Mouse (Mus musculus): ENCODE measurements around the gene Mapk7. TPM values are rescaled to one million over a fixed set of nuclear protein-coding genes. Genes with fewer than 3 reads are reported as not detected.

The Mapk7 gene
- polyA plus RNA-seq, 1 experiment from 2014 or later, result 63.6 TPM

DNA sequence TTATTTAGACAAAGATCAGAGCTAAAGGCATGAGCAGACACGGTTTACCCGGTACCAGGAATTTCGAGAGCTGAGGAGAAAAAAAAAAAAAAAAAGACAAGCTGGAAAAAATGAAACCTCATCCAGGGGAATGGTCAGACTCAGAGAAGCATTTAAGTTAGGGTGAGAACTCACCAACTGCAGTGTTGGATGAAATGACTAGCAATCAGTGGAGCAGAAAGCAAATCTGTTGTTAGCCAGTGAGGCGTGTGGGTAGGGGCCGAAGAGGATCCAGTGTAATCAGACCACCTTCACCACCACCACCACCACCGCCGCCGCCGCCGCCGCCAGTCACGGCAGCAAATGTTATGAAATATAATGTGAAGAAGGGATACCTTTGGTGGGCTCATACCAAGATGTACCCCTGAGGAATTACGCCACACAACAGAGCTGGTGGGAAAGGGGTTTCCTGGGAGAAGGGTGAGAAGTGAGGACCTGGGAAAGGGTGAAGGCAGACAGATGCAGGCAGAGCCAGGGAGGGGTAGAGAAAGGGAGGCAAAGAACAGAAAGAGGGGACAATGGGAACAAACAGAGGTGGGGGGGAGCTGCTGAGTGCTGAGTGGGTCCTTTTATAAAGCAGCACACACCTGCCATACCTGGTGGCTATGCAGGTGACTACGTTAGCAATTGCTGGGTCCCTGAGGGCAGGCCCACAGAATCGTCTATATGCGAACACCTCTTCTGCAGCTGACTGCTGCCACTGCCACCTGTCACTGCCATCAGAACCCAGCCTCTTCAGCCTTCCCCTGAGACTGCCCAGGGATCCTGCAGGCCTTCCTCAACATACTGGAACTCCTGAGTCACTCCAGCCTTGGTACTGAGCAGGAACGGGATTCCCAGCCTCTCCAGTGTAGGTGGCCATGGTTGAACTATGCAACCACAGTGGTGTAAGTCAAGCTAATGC, 16.4 kb downstream of the Mapk7 start:
- WGBS, result 36% methylated on average over 17 of the region's 17 CpGs
- no peak for ATAC-seq (replicated peaks; ENCODE audit: low FRiP score)
- peak overlapping the region; percentile 28 for H3K4me3 ChIP-seq (replicated peaks)
- H3K36me3 ChIP-seq, result no peaks in the 10 kb centered on the region
- H3K27me3 ChIP-seq, result no peaks in the 10 kb centered on the region
- H3K27ac ChIP-seq, result peak overlapping the region; percentile 82
- peak overlapping the region; percentile 60 for H3K4me2 ChIP-seq
- no peak overlapping the region for H3K9ac ChIP-seq
- no peaks in the 10 kb centered on the region for H3K9me3 ChIP-seq (replicated peaks)
- H3K4me1 ChIP-seq, result peaks cover 21% of the 10 kb centered on the region

DNA sequence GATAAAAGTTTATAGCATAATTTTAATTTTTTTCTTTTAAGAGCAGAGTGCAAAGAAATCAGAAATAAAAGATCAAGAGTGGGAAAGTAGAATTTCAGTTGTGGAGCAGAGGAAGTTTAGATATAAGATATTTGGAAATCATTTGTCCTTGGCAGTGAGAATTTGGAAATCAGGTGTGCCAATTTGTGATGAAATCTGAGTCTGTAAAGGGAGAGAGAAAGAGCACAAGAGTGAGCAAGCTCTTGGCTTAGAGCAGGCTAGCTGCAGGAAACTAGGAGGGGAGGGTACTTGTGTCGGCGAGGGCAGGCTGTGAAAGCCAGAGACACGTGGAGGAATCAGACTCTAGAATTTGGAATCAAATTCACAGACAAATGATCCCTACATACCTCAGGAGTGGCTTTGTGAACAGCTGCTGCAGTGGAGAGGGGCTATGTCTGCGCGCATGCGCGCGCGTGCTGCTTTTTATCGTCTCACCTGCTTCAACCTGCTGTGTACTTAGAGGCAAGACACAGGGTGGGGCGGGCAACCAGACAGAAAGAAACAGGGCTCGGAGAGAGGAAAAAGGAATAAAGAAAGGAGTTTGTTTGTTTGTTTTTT, 17.3 kb downstream of the Mapk7 start:
- Histone ChIP-seq H3K27ac (peak overlapping the region; percentile 82), H3K9ac (no peak overlapping the region), H3K9me3 (replicated peaks) (no peaks in the 10 kb centered on the region), H3K36me3 (no peaks in the 10 kb centered on the region), H3K4me3 (replicated peaks) (peak overlapping the region; percentile 28), H3K27me3 (no peaks in the 10 kb centered on the region), H3K4me2 (peak overlapping the region; percentile 60), H3K4me1 (peaks cover 20% of the 10 kb centered on the region)
- ATAC-seq (replicated peaks; ENCODE audit: low FRiP score), result no peak; the same call in 1 of the 2 replicates
- 39% methylated on average over 12 of the region's 12 CpGs for WGBS

DNA sequence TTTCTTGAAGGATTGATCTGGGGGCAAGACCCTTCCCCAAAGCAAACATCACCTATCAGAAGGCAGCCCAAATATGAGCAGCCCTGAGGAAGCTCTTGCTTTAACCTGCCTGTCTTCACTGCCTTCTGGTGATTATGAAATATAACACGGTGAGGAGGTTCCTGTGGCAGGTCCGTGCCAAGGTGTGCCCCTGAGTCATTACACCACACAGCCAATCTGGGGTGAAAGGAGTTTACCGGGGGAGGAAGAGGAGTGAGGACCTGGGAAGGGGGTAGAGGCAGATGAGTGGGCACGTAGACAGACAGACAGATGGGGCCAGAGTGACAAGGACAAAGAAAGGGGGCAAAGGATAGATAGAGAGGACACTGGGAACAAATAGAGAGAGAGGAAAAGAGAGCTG, 20.6 kb downstream of the Mapk7 start:
- Histone ChIP-seq H3K27me3 (no peaks in the 10 kb centered on the region), H3K9me3 (replicated peaks) (no peaks in the 10 kb centered on the region), H3K36me3 (no peaks in the 10 kb centered on the region), H3K27ac (no peak overlapping the region), H3K9ac (no peak overlapping the region), H3K4me1 (peaks cover 17% of the 10 kb centered on the region; the same call in 1 of the 2 replicates), H3K4me2 (no peak overlapping the region), H3K4me3 (replicated peaks) (no peak overlapping the region)
- no peak for ATAC-seq (replicated peaks; ENCODE audit: low FRiP score)
- WGBS, result 50% methylated on average over 4 of the region's 4 CpGs

DNA sequence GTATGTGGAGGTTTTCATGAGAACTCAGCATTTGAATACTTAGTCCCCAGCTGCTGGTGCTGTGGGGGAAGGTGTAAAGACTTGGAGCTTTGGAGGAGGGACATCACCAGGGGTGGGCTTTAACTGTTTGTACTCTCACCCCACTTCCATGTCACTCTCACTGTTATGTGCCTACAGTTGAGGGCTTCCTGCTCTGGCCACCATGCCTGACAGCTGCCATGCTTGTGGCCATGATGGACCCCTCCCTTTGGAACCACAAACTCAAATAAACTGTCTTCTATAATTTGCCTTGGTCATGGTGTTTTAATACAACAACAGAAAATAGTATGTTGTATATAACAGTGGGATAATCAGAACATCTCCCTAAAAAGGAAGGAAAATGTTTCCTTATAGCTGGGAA, 23.3 kb downstream of the Mapk7 start:
- no peaks in the 10 kb centered on the region for H3K9me3 ChIP-seq (replicated peaks)

DNA sequence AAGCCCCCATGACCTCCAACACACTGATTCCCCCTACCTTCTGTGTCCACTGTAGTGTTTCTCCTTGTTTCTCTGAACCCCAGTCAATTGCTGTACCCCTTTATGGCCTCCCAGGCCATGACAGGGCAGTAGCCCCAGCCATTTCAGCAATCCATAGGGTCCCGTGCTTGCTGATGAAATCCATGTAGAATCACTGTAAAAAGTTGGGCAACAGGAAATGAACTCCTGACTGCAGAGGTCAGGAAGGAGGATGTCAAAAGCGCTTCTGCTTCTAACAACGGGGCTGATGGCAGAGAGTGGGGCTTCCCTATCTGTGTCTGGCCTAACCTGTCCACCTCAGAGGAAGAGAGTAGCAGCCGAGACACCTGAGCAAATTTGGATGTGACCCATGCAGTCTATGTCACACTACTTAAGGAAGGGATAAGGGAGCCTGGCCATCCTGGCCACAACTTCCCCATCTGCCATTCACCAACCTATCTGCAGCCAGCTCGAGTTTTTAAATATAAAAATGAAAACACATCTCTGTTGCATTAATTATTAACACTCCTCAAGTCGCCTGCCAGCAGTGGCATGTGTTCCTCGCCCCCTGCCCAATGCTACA, 24.8 kb downstream of the Mapk7 start:
- 69% methylated on average over 7 of the region's 7 CpGs for WGBS
- no peaks in the 10 kb centered on the region for H3K36me3 ChIP-seq
- ATAC-seq (replicated peaks; ENCODE audit: low FRiP score), result no peak
- no peak overlapping the region for H3K27ac ChIP-seq
- H3K9me3 ChIP-seq (replicated peaks), result no peaks in the 10 kb centered on the region
- no peak overlapping the region for H3K4me2 ChIP-seq
- H3K4me3 ChIP-seq (replicated peaks), result no peak overlapping the region
- no peaks in the 10 kb centered on the region for H3K27me3 ChIP-seq
- H3K9ac ChIP-seq, result no peak overlapping the region
- peaks cover 12% of the 10 kb centered on the region; the same call in 1 of the 2 replicates for H3K4me1 ChIP-seq

More for the DNA sequence above, 23.3 kb downstream of the Mapk7 start:
- no peak for ATAC-seq (replicated peaks; ENCODE audit: low FRiP score)
- H3K27ac ChIP-seq, result no peak overlapping the region
- no peaks in the 10 kb centered on the region for H3K27me3 ChIP-seq
- H3K36me3 ChIP-seq, result no peaks in the 10 kb centered on the region
- H3K4me1 ChIP-seq, result 0 out of 2 replicates have a peak, but pooled peaks cover 4% of the 10 kb centered on the region
- no peak overlapping the region for H3K4me3 ChIP-seq (replicated peaks)
- H3K9ac ChIP-seq, result no peak overlapping the region
- no peak overlapping the region for H3K4me2 ChIP-seq

DNA sequence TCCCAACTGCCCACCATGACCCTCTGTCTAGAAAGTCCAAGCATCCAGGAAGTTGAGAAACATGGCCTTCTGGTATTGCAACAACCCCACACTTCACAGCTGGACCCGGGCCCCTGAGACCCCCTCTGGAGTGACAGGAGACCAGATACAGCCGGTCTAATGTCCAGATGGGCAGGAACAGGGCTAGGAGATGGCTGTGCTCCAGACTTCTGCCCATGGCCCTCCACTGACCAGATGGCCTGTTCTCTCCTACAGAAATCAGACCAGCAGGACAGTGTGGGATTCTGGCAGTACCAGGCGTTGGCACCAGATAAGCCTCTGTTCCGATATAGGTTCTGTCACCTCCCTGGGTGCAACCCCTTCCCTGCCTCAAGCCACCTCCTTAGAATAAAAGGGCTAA, 25.7 kb downstream of the Mapk7 start:
- H3K4me1 ChIP-seq, result peaks cover 12% of the 10 kb centered on the region; the same call in 1 of the 2 replicates
- H3K27me3 ChIP-seq, result no peaks in the 10 kb centered on the region
- H3K4me2 ChIP-seq, result no peak overlapping the region
- no peaks in the 10 kb centered on the region for H3K9me3 ChIP-seq (replicated peaks)
- no peak overlapping the region for H3K4me3 ChIP-seq (replicated peaks)
- ATAC-seq (replicated peaks; ENCODE audit: low FRiP score), result no peak
- H3K36me3 ChIP-seq, result no peaks in the 10 kb centered on the region
- no peak overlapping the region for H3K9ac ChIP-seq
- no peak overlapping the region for H3K27ac ChIP-seq
- WGBS, result 84% methylated on average over 4 of the region's 4 CpGs

DNA sequence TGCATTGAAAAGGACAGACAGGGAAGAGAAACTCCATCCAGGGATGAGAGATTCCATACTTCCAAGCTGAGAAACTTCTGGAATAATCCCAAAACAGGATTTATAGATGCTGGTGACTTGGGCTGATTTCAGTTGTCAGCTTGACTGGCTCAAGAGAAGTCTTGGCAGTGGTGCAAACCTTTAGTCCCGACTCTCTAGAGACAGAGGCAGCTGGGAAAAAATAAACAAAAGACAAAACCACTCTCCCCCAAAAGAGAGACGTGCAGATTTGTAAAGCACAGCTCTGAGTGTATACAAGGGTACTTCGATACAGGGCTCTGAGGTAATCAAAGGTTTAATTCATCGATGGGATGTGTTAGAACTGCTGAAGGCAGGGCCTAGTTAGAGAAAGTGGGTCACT, 28.8 kb downstream of the Mapk7 start:
- Histone ChIP-seq H3K9ac (no peak overlapping the region), H3K36me3 (no peaks in the 10 kb centered on the region), H3K27me3 (no peaks in the 10 kb centered on the region), H3K4me1 (peaks cover 12% of the 10 kb centered on the region; the same call in 1 of the 2 replicates), H3K4me2 (no peak overlapping the region), H3K4me3 (replicated peaks) (no peak overlapping the region), H3K9me3 (replicated peaks) (no peaks in the 10 kb centered on the region), H3K27ac (0 out of 2 replicates have a peak overlapping the region, but pooled peaks have one; percentile 45)
- 58% methylated on average over 4 of the region's 4 CpGs for WGBS
- no peak for ATAC-seq (replicated peaks; ENCODE audit: low FRiP score)

DNA sequence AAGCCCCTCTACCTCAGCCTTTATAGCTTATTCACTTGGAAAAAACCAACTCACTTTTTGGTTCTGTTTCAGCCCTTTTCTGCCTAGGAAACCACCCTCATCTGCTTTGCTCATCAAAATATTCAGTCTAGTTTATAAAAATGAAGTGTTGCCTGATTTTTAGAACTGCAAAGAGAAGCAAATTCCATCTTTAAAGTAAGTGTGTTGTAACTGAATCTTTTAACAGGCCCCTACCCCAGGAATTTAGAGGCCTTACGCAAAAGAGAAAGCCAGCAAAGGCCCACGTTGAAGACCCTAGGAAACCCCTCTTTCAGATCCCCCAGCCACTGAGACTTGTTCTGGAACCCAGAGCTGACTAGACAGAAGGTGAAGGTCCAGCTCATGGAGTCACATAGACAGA, 30.1 kb downstream of the Mapk7 start:
- Histone ChIP-seq H3K27ac (no peak overlapping the region), H3K36me3 (no peaks in the 10 kb centered on the region), H3K4me2 (no peak overlapping the region), H3K4me3 (replicated peaks) (no peak overlapping the region), H3K9ac (no peak overlapping the region), H3K9me3 (replicated peaks) (no peaks in the 10 kb centered on the region), H3K27me3 (no peaks in the 10 kb centered on the region), H3K4me1 (peaks cover 9% of the 10 kb centered on the region; the same call in 1 of the 2 replicates)
- 56% methylated on average over 2 of the region's 2 CpGs for WGBS
- ATAC-seq (replicated peaks; ENCODE audit: low FRiP score), result no peak

DNA sequence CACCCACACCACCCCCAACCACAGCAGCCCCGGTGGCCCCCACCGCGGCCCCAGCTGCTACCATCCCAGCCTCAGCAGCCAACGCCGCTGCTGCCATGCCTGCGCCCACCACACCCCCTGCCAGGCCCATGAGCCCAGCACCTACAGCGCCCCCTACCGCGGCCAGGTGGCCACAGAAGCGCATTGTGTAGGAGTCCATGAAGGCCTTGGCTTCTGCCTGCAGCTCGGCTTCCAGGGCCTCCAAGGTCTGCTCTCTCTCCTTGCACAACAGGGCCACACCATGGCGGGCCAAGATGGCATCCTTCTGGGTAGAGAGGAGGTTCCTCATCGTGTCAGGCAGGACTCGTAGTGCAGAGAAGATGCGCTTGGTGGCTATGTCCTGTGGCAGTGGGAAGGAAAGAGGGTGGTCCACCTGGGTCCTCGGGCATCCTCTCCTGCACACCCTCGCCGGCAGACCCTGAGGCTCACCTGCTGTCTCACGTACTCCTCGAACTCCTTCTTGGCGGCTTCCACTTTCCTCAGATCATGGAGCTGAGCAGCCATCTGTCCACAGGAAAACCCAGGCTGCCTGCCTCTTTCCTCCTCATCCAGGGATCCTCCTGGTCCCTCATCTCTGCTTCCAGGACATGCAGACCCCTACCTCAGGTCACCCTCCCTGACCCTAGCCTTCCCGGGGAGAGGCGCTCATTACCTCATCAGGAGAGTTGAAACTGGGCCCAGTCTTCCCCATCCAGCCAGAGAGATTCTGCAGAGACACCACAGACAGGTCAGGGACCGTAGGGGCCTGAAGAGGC, 44.5 kb downstream of the Mapk7 start:
- ATAC-seq (replicated peaks; ENCODE audit: low FRiP score), result no peak
- H3K9ac ChIP-seq, result no peak overlapping the region
- no peaks in the 10 kb centered on the region for H3K36me3 ChIP-seq
- WGBS, result 73% methylated on average over 24 of the region's 24 CpGs
- H3K27me3 ChIP-seq, result peaks cover 7% of the 10 kb centered on the region; the same call in 1 of the 2 replicates
- H3K9me3 ChIP-seq (replicated peaks), result no peaks in the 10 kb centered on the region
- H3K27ac ChIP-seq, result no peak overlapping the region
- H3K4me2 ChIP-seq, result no peak overlapping the region
- peaks cover 25% of the 10 kb centered on the region for H3K4me1 ChIP-seq
- no peak overlapping the region for H3K4me3 ChIP-seq (replicated peaks)

DNA sequence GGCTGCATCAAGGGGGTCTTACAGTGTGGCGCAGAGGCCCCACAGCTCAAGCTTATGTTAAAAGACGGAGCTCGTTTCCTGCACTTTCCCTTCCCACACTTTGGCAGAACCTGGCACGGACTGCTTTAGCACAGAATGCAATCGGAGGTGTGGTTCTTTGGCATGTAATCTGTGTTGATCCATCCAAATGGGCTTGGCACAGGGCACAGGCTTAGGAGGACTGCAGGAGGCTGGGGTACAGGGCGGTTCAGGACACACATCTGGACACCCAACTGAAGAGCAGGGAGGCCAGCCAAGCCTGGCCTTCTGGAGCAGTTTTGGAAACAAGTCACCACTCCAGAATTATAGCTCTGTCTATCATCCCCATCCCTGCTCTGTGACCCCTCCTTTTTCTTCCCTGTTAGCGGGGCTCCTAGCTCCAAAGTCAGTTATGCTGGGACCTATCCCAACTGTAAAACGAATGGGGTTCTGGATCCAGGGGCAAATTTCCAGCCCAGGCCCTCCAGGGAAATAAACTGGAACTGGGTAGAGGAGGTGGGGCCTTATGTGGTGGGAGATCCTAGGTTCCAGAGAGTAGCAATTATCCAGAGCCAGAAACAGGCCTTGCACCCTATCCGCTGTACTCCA, 45.5 kb downstream of the Mapk7 start:
- peaks cover 7% of the 10 kb centered on the region; the same call in 1 of the 2 replicates for H3K27me3 ChIP-seq
- ATAC-seq (replicated peaks; ENCODE audit: low FRiP score), result no peak
- no peak overlapping the region for H3K27ac ChIP-seq
- H3K9ac ChIP-seq, result no peak overlapping the region
- H3K36me3 ChIP-seq, result no peaks in the 10 kb centered on the region
- H3K9me3 ChIP-seq (replicated peaks), result no peaks in the 10 kb centered on the region
- H3K4me1 ChIP-seq, result peaks cover 19% of the 10 kb centered on the region
- 75% methylated on average over 9 of the region's 9 CpGs for WGBS
- H3K4me3 ChIP-seq (replicated peaks), result no peak overlapping the region
- H3K4me2 ChIP-seq, result no peak overlapping the region

DNA sequence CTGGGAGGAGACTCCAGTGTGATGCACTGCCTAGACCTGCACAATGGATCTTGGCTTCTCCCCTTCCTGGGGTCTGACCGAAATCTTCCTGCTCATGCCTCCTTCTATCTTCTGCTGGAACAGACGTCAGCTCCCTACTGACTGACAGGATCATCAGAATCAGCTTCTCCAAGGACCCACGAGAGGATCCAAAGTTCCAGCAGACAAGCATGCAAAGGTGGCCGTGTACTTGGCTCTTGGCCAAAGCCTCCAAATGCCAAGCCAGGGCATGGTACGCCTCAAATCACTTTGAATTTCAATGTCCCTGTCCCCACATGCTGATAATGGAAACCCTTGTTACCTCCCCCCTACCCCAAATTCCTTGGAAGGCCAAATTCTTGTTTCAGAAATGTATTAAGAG, 46.2 kb downstream of the Mapk7 start:
- H3K27me3 ChIP-seq, result peaks cover 7% of the 10 kb centered on the region; the same call in 1 of the 2 replicates
- H3K9me3 ChIP-seq (replicated peaks), result no peaks in the 10 kb centered on the region
- peaks cover 13% of the 10 kb centered on the region for H3K4me1 ChIP-seq
- ATAC-seq (replicated peaks; ENCODE audit: low FRiP score), result no peak
- H3K9ac ChIP-seq, result no peak overlapping the region
- H3K4me3 ChIP-seq (replicated peaks), result no peak overlapping the region
- H3K27ac ChIP-seq, result no peak overlapping the region
- 77% methylated on average over 5 of the region's 5 CpGs for WGBS
- no peak overlapping the region for H3K4me2 ChIP-seq
- no peaks in the 10 kb centered on the region for H3K36me3 ChIP-seq
